Mouse (Mus musculus) hindbrain, embryonic 11.5 days (tissue): ENCODE results near the gene Galns. TPM values are rescaled to one million over a fixed set of nuclear protein-coding genes. Genes with fewer than 3 reads are reported as not detected.

ENCODE experiments used
- ATAC-seq: fragments of 200-750 bp; cut with Nextera tagmentation; 2 replicates; pipeline ENCODE4 v1.8.0; 2017; ENCODE audit warnings: mild to moderate bottlenecking, moderate TSS enrichment, moderate library complexity; ENCODE audit not compliant: low FRiP score
- DNase-seq: peaks from one replicate; pipeline ENCODE4 v3.0.0-alpha.2; 2015; ENCODE audit warnings: low spot score
- H3K27ac ChIP-seq: fragments of 300-500 bp; sonication (generic); 2 replicates; pipeline ENCODE4 v1.5.1; 2014; ENCODE audit warnings: mild to moderate bottlenecking, low read depth, low read length
- H3K27me3 ChIP-seq: fragments of 300-500 bp; sonication (generic); 2 replicates; pipeline ENCODE4 v1.6.1; 2014; ENCODE audit warnings: mild to moderate bottlenecking, low read length, moderate library complexity, mixed read lengths; ENCODE audit not compliant: control insufficient read depth, insufficient read depth
- H3K36me3 ChIP-seq: fragments of 300-500 bp; sonication (generic); 2 replicates; pipeline ENCODE4 v1.6.1; 2014; ENCODE audit warnings: mild to moderate bottlenecking, low read length, moderate library complexity, mixed read lengths; ENCODE audit not compliant: control insufficient read depth, insufficient read depth
- H3K4me1 ChIP-seq: fragments of 300-500 bp; sonication (generic); replicated peaks from 2 replicates; pipeline ENCODE4 v1.6.1; 2014; ENCODE audit warnings: low read length, mixed read lengths; ENCODE audit not compliant: control insufficient read depth, insufficient read depth
- H3K4me2 ChIP-seq: fragments of 300-500 bp; sonication (generic); replicated peaks from 2 replicates; pipeline ENCODE4 v1.6.1; 2014; ENCODE audit warnings: mild to moderate bottlenecking, low read depth, low read length
- H3K4me3 ChIP-seq: fragments of 300-500 bp; sonication (generic); 2 replicates; pipeline ENCODE4 v1.5.1; 2014; ENCODE audit warnings: low read depth, low read length
- H3K9ac ChIP-seq: fragments of 300-500 bp; sonication (generic); 2 replicates; pipeline ENCODE4 v1.6.1; 2014; ENCODE audit warnings: low read depth, low read length
- H3K9me3 ChIP-seq: fragments of 300-500 bp; sonication (generic); 2 replicates; pipeline ENCODE4 v1.6.1; 2016; ENCODE audit warnings: low read length; ENCODE audit not compliant: control insufficient read depth
- WGBS: fragments of 180-500 bp; shearing (Covaris S2); extraction: QIAGEN DNeasy Blood & Tissue Kit; methylation state at CpG from one replicate; pipeline ENCODE4 v1.1.7; 2014; 5-methylcytosine and 5-hydroxymethylcytosine counted together
- polyA plus RNA-seq: library from polyadenylated mRNA; unstranded; fragments of >200 nt; fragmentation: Nextera tagmentation; extraction: Ambion mirVana; gene quantifications from 2 replicates; pipeline ENCODE4 v1.2.1, GENCODE M21; 2014

Galns gene
- polyA plus RNA-seq, 1 experiment from 2014 or later: 4.7 TPM

GRCm38 (mm10) chr8:122561199-122561598 lies 50.1 kb downstream of the Galns start:
- no peak overlapping the region for H3K4me2 ChIP-seq
- H3K4me1 ChIP-seq: no peaks in the 10 kb centered on the region
- ATAC-seq (no peak), DNase-seq (no peak)
- H3K4me3 ChIP-seq: no peak overlapping the region
- H3K27me3 ChIP-seq: no peaks in the 10 kb centered on the region
- 89% methylated on average over 5 of the region's 5 CpGs for WGBS
- H3K9me3 ChIP-seq: no peaks in the 10 kb centered on the region
- H3K36me3 ChIP-seq: no peaks in the 10 kb centered on the region
- no peak overlapping the region for H3K27ac ChIP-seq
- no peak overlapping the region for H3K9ac ChIP-seq

GRCm38 (mm10) chr8:122558671-122559349 lies 52.5 kb downstream of the Galns start:
- no peak for DNase-seq
- H3K4me1 ChIP-seq: no peaks in the 10 kb centered on the region
- H3K9ac ChIP-seq: no peak overlapping the region

GRCm38 (mm10) chr8:122557248-122558038 lies 53.8 kb downstream of the Galns start:
- H3K36me3 ChIP-seq: no peaks in the 10 kb centered on the region
- H3K4me3 ChIP-seq: no peak overlapping the region
- WGBS: 43% methylated on average over 10 of the region's 10 CpGs
- no peak overlapping the region for H3K9ac ChIP-seq
- no peak for ATAC-seq
- H3K27me3 ChIP-seq: no peaks in the 10 kb centered on the region
- no peak overlapping the region for H3K4me2 ChIP-seq
- H3K4me1 ChIP-seq: no peaks in the 10 kb centered on the region
- no peak for DNase-seq
- H3K27ac ChIP-seq: no peak overlapping the region
- no peaks in the 10 kb centered on the region for H3K9me3 ChIP-seq

More at GRCm38 (mm10) chr8:122558671-122559349, 52.5 kb downstream of the Galns start:
- Histone ChIP-seq H3K9me3 (no peaks in the 10 kb centered on the region), H3K4me3 (no peak overlapping the region), H3K27ac (no peak overlapping the region), H3K27me3 (no peaks in the 10 kb centered on the region), H3K36me3 (no peaks in the 10 kb centered on the region), H3K4me2 (no peak overlapping the region)
- no peak for ATAC-seq
- WGBS: 15% methylated on average over 11 of the region's 12 CpGs

DNA sequence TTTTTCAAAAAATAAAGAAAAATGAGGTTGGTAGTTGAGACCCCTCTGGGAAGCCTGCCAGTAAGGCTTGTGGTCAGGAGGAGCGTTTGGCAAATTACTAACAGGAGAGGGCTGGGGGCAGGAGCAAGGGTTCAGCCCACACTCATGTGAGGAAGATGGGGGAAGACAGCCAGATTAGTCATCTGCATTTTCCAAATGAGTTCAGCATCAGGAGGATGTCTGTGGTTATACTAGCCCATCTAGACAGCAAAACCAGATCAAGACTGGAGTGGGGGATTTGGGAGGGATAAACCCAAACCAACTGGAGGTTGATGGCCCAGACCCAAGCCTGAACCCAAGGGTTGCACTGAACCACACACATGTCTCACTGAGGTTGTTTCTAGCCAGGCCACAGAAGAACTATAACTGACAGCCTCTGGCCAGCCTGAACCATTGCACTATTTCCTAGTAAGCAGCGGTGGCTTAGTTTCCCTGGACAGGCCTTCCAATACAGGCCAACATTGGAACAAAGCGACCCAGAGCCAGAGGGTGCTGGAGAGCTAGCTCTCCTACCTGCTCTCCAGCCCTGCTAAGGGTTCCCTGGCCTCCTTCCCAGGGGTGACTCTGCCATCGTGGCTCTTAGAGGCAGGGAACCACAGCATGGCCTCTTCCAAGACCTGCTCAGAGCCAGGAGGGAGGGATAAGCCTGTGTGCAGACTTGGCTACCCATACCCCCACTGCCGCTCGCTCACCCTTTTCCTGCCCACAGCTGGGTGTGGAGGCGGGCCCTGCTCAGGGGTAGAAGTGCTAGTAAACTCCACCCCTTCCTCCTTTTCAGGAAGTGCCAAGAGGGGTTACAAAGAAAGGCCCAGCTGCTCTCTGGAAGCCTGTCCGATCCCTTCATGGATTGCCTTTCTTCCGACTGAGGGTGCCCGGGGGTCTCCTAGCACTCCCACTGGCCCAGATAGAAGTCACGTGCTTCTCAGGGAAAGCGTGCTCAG lies 54.9 kb downstream of the Galns start:
- 59% methylated on average over 12 of the region's 12 CpGs for WGBS
- no peak for DNase-seq
- H3K9ac ChIP-seq: no peak overlapping the region

DNA sequence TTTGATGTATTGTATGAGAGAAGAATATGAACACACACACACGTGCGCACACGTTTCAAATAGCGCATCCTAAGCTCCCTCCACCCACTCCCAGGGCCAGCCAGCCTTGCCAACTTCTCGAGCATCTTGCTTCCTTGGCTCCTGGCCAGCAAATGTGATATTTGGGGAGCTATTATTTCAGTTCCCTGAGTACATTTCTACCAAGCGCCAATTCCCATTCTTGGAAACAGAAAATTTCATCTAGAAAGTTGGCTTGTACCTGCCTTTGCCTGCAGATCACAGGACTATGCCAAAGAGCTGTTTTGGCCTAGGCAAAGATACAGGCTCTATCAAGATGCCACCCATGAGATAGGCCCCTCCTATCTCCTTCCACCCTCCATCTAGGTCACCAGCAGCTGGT lies 56.5 kb downstream of the Galns start:
- Histone ChIP-seq H3K4me3 (no peak overlapping the region), H3K9me3 (no peaks in the 10 kb centered on the region), H3K27me3 (peaks cover 18% of the 10 kb centered on the region), H3K4me2 (no peak overlapping the region), H3K27ac (no peak overlapping the region), H3K36me3 (no peaks in the 10 kb centered on the region), H3K4me1 (peaks cover 6% of the 10 kb centered on the region; the same call in 1 of the 2 replicates), H3K9ac (no peak overlapping the region)
- ATAC-seq (no peak), DNase-seq (no peak)
- WGBS: 88% methylated on average over 6 of the region's 6 CpGs

More for the DNA sequence above, 54.9 kb downstream of the Galns start:
- 0 out of 2 replicates have a peak, but pooled peaks have one; percentile 35 for ATAC-seq
- peaks cover 4% of the 10 kb centered on the region for H3K27me3 ChIP-seq
- H3K27ac ChIP-seq: no peak overlapping the region
- H3K36me3 ChIP-seq: no peaks in the 10 kb centered on the region
- no peak overlapping the region for H3K4me3 ChIP-seq
- H3K9me3 ChIP-seq: no peaks in the 10 kb centered on the region
- H3K4me1 ChIP-seq: peaks cover 1% of the 10 kb centered on the region; the same call in 1 of the 2 replicates
- no peak overlapping the region for H3K4me2 ChIP-seq

DNA sequence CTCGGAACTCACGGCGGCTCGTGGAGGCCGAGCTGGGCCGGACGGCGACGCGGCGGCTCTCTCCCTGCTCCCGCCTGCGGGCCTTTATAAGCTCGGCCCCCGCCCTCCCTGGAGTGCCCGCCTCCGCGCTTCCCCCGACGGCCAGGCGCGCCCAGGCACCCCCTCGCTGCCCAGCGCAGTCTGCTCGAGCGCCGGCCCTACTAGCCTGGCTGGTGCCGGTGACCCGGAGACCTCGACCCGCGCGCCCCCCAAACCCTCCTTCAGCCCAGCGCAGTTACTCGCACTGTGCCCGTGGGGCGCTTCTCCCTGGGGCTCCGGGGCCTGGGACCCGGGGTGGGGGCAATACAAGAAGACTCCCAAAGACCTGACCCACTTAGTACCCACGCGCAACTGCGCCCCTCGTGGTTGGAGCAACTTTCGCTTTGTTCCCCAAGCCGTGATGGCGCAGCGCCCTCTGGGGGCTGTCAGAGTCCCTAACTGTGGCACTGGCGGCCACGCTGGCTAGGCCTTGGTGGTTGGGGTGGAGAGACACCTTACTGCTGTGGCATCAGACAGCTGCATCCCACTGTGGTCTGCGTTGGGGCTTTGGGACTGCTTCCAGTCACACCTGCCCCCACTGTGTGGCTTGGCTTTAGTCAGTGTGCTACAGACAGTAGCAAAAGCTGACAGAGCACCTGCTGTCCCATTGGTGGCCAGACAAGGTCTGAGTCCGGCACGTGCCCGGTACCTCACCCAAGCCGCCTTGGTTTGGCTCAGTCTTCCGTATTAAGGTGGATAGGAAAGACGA lies 59.8 kb downstream of the Galns start, which contains the start of gene Piezo1:
Gene Piezo1 (minus strand): TSS at position 65 of the 787 bp plus-strand sequence.
- peak; percentile 66 for ATAC-seq
- Histone ChIP-seq H3K4me1 (peaks cover 6% of the 10 kb centered on the region; the same call in 1 of the 2 replicates), H3K9me3 (no peaks in the 10 kb centered on the region), H3K36me3 (no peaks in the 10 kb centered on the region), H3K4me2 (peak within 1 kb of the TSS; percentile 80), H3K9ac (peak within 1 kb of the TSS; percentile 62), H3K27me3 (peaks cover 22% of the 10 kb centered on the region), H3K4me3 (peak within 1 kb of the TSS; percentile 42), H3K27ac (peak within 1 kb of the TSS; percentile 30; the same call in 1 of the 2 replicates)
- peak; percentile 85 for DNase-seq
- 12% methylated on average over 51 of the region's 56 CpGs for WGBS

DNA sequence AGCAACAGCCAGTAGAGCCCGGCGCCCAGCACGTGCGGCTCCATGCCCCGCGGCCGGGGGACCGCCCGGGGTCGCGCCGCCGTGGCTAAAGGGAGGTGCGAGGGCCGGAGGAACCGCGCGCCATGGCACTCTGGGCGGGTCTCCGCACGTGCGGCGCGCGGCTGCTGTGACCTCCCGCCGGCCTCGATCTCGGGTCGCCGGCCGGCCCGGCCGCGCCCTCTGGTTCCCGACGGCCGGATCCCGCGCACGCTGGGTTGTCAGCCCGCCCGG lies 60.3 kb downstream of the Galns start:
- no peak for ATAC-seq

More for the DNA sequence above, 60.3 kb downstream of the Galns start:
- Histone ChIP-seq H3K27ac (0 out of 2 replicates have a peak overlapping the region, but pooled peaks have one; percentile 30), H3K27me3 (peaks cover 22% of the 10 kb centered on the region), H3K4me2 (peak overlapping the region; percentile 80), H3K9me3 (no peaks in the 10 kb centered on the region), H3K36me3 (no peaks in the 10 kb centered on the region), H3K4me1 (peaks cover 6% of the 10 kb centered on the region; the same call in 1 of the 2 replicates), H3K4me3 (peak overlapping the region; percentile 42), H3K9ac (peak overlapping the region; percentile 62)
- WGBS: under 1% methylated on average over 31 of the region's 43 CpGs
- peak; percentile 69 for DNase-seq
